Mouse (Mus musculus): ENCODE measurements at regions not wholly inside any gene's neighbourhood (a gene's known extent, or its start where the extent isn't known, plus 50 kb on each side); places are given as distances from the start of the nearest gene placed in this dataset.
"Not testable (repeated sequence)": the region's sequence is repeated elsewhere in the genome, so short reads cannot be mapped to it uniquely, and the experiment has no call there.

- DNase-seq (ENCODE audit: low spot score), result no peak
These were observed 209.5 kb downstream of the Tbl1xr1 start for GRCm38 (mm10) chr3:22285904-22286303.

GRCm38 (mm10) chr3:22293466-22293865 lies 217.0 kb downstream of the Tbl1xr1 start:
- no peak for DNase-seq (ENCODE audit: low spot score)

- DNase-seq (ENCODE audit: low spot score), result not testable (repeated sequence)
These were observed 217.6 kb downstream of the Tbl1xr1 start for GRCm38 (mm10) chr3:22294081-22294480.

- not testable (repeated sequence) for DNase-seq (ENCODE audit: low spot score)
These were observed 220.5 kb downstream of the Tbl1xr1 start for GRCm38 (mm10) chr3:22296925-22297324.

- DNase-seq (ENCODE audit: low spot score), result not testable (repeated sequence)
These were observed 221.4 kb downstream of the Tbl1xr1 start for GRCm38 (mm10) chr3:22297831-22298230.

- no peak for DNase-seq (ENCODE audit: low spot score)
These were observed 224.1 kb downstream of the Tbl1xr1 start for GRCm38 (mm10) chr3:22300553-22300952.

GRCm38 (mm10) chr3:22301991-22302517 lies 225.6 kb downstream of the Tbl1xr1 start:
- DNase-seq (ENCODE audit: low spot score), result no peak

DNA sequence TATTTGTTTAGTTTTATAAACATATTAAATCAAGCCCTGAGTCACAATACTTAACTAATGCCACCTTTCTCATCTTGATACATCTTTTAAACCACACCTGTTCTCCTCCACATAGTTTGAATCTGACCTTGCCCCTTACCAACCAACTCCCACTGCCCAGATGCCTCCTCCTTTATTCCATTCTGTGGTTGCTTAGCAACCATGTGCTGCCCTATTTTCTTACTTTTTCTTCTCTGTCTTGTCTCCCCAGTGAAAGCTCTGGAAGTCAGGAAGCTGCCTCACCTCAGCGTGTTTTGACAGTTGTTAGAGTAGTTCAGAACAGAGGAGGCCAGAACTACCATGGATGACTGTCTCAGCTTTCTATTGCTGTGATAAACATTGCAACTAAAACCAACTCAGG lies 227.7 kb downstream of the Tbl1xr1 start:
- DNase-seq (ENCODE audit: low spot score), result no peak

GRCm38 (mm10) chr3:22306624-22307023 lies 230.2 kb downstream of the Tbl1xr1 start:
- no peak for DNase-seq (ENCODE audit: low spot score)

DNA sequence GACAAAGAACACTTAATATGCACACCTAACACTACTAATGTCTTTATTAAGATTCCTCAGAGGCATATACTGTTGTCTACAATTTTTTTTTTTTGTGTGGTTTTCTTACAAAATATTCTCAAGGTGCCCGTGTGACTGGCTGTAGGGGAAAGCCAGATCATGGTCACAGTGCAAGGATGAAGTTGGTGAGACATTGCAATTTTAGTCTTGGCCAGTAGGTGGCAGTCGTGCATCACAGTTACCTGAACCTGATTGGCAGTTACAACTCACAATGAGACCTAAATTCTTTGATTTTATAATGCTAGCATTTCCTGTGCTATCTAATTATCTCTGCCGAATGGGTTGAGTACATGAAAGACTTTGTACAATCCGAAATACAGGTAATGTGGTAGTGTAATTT lies 232.5 kb downstream of the Tbl1xr1 start:
- DNase-seq (ENCODE audit: low spot score), result peak; percentile 61

- no peak for DNase-seq (ENCODE audit: low spot score)
These were observed 240.2 kb downstream of the Tbl1xr1 start for GRCm38 (mm10) chr3:22316466-22317185.

- not testable (repeated sequence) for DNase-seq (ENCODE audit: low spot score)
These were observed 244.0 kb downstream of the Tbl1xr1 start for GRCm38 (mm10) chr3:22320425-22320824.

DNA sequence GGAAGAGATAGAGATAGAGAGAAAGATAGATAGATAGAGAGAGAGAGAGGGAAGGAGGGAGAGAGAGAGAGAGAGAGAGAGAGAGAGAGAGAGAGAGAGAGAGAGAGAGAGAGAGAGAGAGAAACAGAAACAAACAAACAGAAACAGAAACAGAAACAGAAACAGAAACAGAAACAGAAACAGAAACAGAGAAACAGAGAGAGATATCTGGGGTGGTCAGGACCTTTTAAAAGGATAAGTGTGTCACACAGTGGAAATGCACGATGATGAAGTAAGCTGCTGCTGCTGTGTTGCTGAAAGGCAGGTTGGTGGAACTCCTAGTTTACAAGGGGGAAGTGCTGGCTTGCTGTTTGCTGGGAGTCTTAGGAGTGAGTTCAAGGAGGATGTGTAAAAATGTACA lies 254.8 kb downstream of the Tbl1xr1 start:
- no peak for DNase-seq (ENCODE audit: low spot score)

Data from urinary bladder, postnatal 14 days (tissue).